Mouse (Mus musculus): ENCODE measurements at regions not wholly inside any gene's neighbourhood (a gene's known extent, or its start where the extent isn't known, plus 50 kb on each side); places are given as distances from the start of the nearest gene placed in this dataset.

GRCm38 (mm10) chr7:75923951-75924467 is 75.9 kb downstream of the Klhl25 start:
- H3K27me3 ChIP-seq (ENCODE audit: control insufficient read depth, insufficient read depth, low read length) = no peaks in the 10 kb centered on the region
- 64% methylated on average over 3 of the region's 3 CpGs for WGBS
- no peak overlapping the region for H3K9ac ChIP-seq (ENCODE audit: low read length)
- ATAC-seq (ENCODE audit: low FRiP score, low TSS enrichment) (no peak), DNase-seq (ENCODE audit: low spot score) (no peak)
- no peaks in the 10 kb centered on the region for H3K36me3 ChIP-seq (ENCODE audit: control insufficient read depth, insufficient read depth, low read length)
- no peaks in the 10 kb centered on the region for H3K4me1 ChIP-seq (replicated peaks; ENCODE audit: control insufficient read depth, insufficient read depth)
- no peak for TF ChIP-seq EP300 (optimal IDR thresholded peaks at IDR 0.05)
- TF ChIP-seq CTCF (IDR thresholded peaks at IDR 0.05; ENCODE audit: low read depth) = no peak
- no peak overlapping the region for H3K4me2 ChIP-seq (replicated peaks; ENCODE audit: low read depth)
- no peak overlapping the region for H3K4me3 ChIP-seq (ENCODE audit: low read depth, low read length)
- H3K27ac ChIP-seq (replicated peaks) = no peak overlapping the region
- H3K9me3 ChIP-seq (ENCODE audit: control insufficient read depth, low read length) = no peaks in the 10 kb centered on the region

- H3K4me3 ChIP-seq (ENCODE audit: low read depth, low read length) = no peak overlapping the region
- H3K9me3 ChIP-seq (ENCODE audit: control insufficient read depth, low read length) = no peaks in the 10 kb centered on the region
- H3K27ac ChIP-seq (replicated peaks) = no peak overlapping the region
- 37% methylated on average over 4 of the region's 4 CpGs for WGBS
- TF ChIP-seq EP300 (optimal IDR thresholded peaks at IDR 0.05) (no peak), CTCF (IDR thresholded peaks at IDR 0.05; ENCODE audit: low read depth) (peak; percentile 77)
- no peak for ATAC-seq (ENCODE audit: low FRiP score, low TSS enrichment)
- H3K4me1 ChIP-seq (replicated peaks; ENCODE audit: control insufficient read depth, insufficient read depth) = no peaks in the 10 kb centered on the region
- no peaks in the 10 kb centered on the region for H3K27me3 ChIP-seq (ENCODE audit: control insufficient read depth, insufficient read depth, low read length)
- no peak for DNase-seq (ENCODE audit: low spot score)
- no peak overlapping the region for H3K9ac ChIP-seq (ENCODE audit: low read length)
- H3K36me3 ChIP-seq (ENCODE audit: control insufficient read depth, insufficient read depth, low read length) = no peaks in the 10 kb centered on the region
- H3K4me2 ChIP-seq (replicated peaks; ENCODE audit: low read depth) = no peak overlapping the region
Observed at GRCm38 (mm10) chr7:75927537-75927936, 79.4 kb downstream of the Klhl25 start.

- Histone ChIP-seq H3K27ac (replicated peaks) (no peak overlapping the region), H3K4me2 (replicated peaks; ENCODE audit: low read depth) (no peak overlapping the region), H3K9me3 (ENCODE audit: control insufficient read depth, low read length) (no peaks in the 10 kb centered on the region), H3K9ac (ENCODE audit: low read length) (no peak overlapping the region), H3K36me3 (ENCODE audit: control insufficient read depth, insufficient read depth, low read length) (no peaks in the 10 kb centered on the region), H3K4me1 (replicated peaks; ENCODE audit: control insufficient read depth, insufficient read depth) (no peaks in the 10 kb centered on the region), H3K4me3 (ENCODE audit: low read depth, low read length) (no peak overlapping the region), H3K27me3 (ENCODE audit: control insufficient read depth, insufficient read depth, low read length) (no peaks in the 10 kb centered on the region)
- no peak for TF ChIP-seq EP300 (optimal IDR thresholded peaks at IDR 0.05)
- TF ChIP-seq CTCF (IDR thresholded peaks at IDR 0.05; ENCODE audit: low read depth) = no peak
- DNase-seq (ENCODE audit: low spot score) = no peak
- 82% methylated on average over 3 of the region's 3 CpGs for WGBS
- ATAC-seq (ENCODE audit: low FRiP score, low TSS enrichment) = no peak
Observed at GRCm38 (mm10) chr7:75943844-75944243, 95.7 kb downstream of the Klhl25 start.

GRCm38 (mm10) chr7:75955671-75956070 is 107.6 kb downstream of the Klhl25 start:
- Histone ChIP-seq H3K9me3 (ENCODE audit: control insufficient read depth, low read length) (no peaks in the 10 kb centered on the region), H3K27ac (replicated peaks) (no peak overlapping the region), H3K9ac (ENCODE audit: low read length) (no peak overlapping the region), H3K4me3 (ENCODE audit: low read depth, low read length) (no peak overlapping the region), H3K4me1 (replicated peaks; ENCODE audit: control insufficient read depth, insufficient read depth) (no peaks in the 10 kb centered on the region), H3K27me3 (ENCODE audit: control insufficient read depth, insufficient read depth, low read length) (no peaks in the 10 kb centered on the region), H3K4me2 (replicated peaks; ENCODE audit: low read depth) (no peak overlapping the region), H3K36me3 (ENCODE audit: control insufficient read depth, insufficient read depth, low read length) (no peaks in the 10 kb centered on the region)
- no peak for TF ChIP-seq CTCF (IDR thresholded peaks at IDR 0.05; ENCODE audit: low read depth)
- TF ChIP-seq EP300 (optimal IDR thresholded peaks at IDR 0.05) = no peak
- 74% methylated on average over 9 of the region's 9 CpGs for WGBS
- ATAC-seq (ENCODE audit: low FRiP score, low TSS enrichment) = no peak
- DNase-seq (ENCODE audit: low spot score) = no peak

GRCm38 (mm10) chr7:75957366-75957765 is 109.3 kb downstream of the Klhl25 start:
- no peak overlapping the region for H3K4me3 ChIP-seq (ENCODE audit: low read depth, low read length)
- DNase-seq (ENCODE audit: low spot score) (no peak), ATAC-seq (ENCODE audit: low FRiP score, low TSS enrichment) (no peak)
- no peaks in the 10 kb centered on the region for H3K4me1 ChIP-seq (replicated peaks; ENCODE audit: control insufficient read depth, insufficient read depth)
- no peaks in the 10 kb centered on the region for H3K36me3 ChIP-seq (ENCODE audit: control insufficient read depth, insufficient read depth, low read length)
- H3K27me3 ChIP-seq (ENCODE audit: control insufficient read depth, insufficient read depth, low read length) = no peaks in the 10 kb centered on the region
- TF ChIP-seq CTCF (IDR thresholded peaks at IDR 0.05; ENCODE audit: low read depth) (no peak), EP300 (optimal IDR thresholded peaks at IDR 0.05) (no peak)
- H3K9ac ChIP-seq (ENCODE audit: low read length) = no peak overlapping the region
- WGBS = 83% methylated on average over 5 of the region's 5 CpGs
- no peak overlapping the region for H3K4me2 ChIP-seq (replicated peaks; ENCODE audit: low read depth)
- no peak overlapping the region for H3K27ac ChIP-seq (replicated peaks)
- H3K9me3 ChIP-seq (ENCODE audit: control insufficient read depth, low read length) = no peaks in the 10 kb centered on the region

GRCm38 (mm10) chr7:75959903-75960620 is 112.0 kb downstream of the Klhl25 start:
- no peak overlapping the region for H3K27ac ChIP-seq (replicated peaks)
- no peak overlapping the region for H3K9ac ChIP-seq (ENCODE audit: low read length)
- no peak overlapping the region for H3K4me3 ChIP-seq (ENCODE audit: low read depth, low read length)
- DNase-seq (ENCODE audit: low spot score) (no peak), ATAC-seq (ENCODE audit: low FRiP score, low TSS enrichment) (no peak)
- no peaks in the 10 kb centered on the region for H3K36me3 ChIP-seq (ENCODE audit: control insufficient read depth, insufficient read depth, low read length)
- 87% methylated on average over 14 of the region's 14 CpGs for whole genome bisulfite sequencing
- TF ChIP-seq EP300 (optimal IDR thresholded peaks at IDR 0.05) = no peak
- TF ChIP-seq CTCF (IDR thresholded peaks at IDR 0.05; ENCODE audit: low read depth) = no peak
- no peaks in the 10 kb centered on the region for H3K9me3 ChIP-seq (ENCODE audit: control insufficient read depth, low read length)
- H3K27me3 ChIP-seq (ENCODE audit: control insufficient read depth, insufficient read depth, low read length) = no peaks in the 10 kb centered on the region
- no peaks in the 10 kb centered on the region for H3K4me1 ChIP-seq (replicated peaks; ENCODE audit: control insufficient read depth, insufficient read depth)
- no peak overlapping the region for H3K4me2 ChIP-seq (replicated peaks; ENCODE audit: low read depth)
